Mouse (Mus musculus) testis, adult 2 months (tissue): ENCODE measurements at regions not wholly inside any gene's neighbourhood (a gene's known extent, or its start where the extent isn't known, plus 50 kb on each side); places are given as distances from the start of the nearest gene placed in this dataset.

Experiments
- CTCF ChIP-seq: fragments of 200-500 bp; IDR thresholded peaks from 2 replicates; pipeline ENCODE4 v1.5.1; 2012; ENCODE audit warnings: low read depth, mild to moderate bottlenecking, inconsistent platforms, low read length, moderate library complexity; ENCODE audit not compliant: control insufficient read depth, insufficient read depth, insufficient replicate concordance
- POLR2A ChIP-seq: fragments of 200-500 bp; IDR thresholded peaks from 2 replicates; pipeline ENCODE4 v1.6.1; 2012; ENCODE audit warnings: low read depth, mild to moderate bottlenecking, inconsistent platforms, low read length, moderate library complexity; ENCODE audit not compliant: control insufficient read depth

GRCm38 (mm10) chr8:18187486-18187885 lies 790.6 kb downstream of the Defb40 start:
- TF ChIP-seq CTCF: no peak
- TF ChIP-seq POLR2A: no peak
